In the genomic region with DNA sequence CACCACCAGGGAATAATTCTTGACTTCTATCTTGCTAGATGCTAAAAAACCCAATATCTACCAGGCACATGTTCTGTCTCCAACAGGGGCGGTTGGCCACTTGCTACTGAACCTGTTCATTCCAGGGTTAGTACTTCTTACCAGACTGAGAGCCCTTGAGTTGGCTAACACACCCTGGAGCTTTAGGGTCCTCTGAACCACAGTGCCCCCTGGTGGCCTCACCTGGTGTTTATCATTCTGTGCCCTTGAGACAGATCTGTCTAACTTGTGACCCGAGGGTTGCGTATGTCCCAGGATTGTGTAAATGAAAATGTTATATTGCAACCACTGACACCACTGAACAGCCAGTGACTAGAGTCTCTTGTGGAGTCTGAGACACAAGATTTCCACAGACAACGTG, we compare ENCODE assay signal across 8 mouse cellular contexts. TPM values are rescaled to one million over a fixed set of nuclear protein-coding genes. Genes with fewer than 3 reads are reported as not detected.
A peak's percentile ranks its signal among the peaks of the same experiment; 100 is the strongest.
DNase-seq lines count a peak whose midpoint lies in the region; TF ChIP-seq lines count a peak whose summit lies in the region.
"Had no signal": no experiment of that assay in that cellular context is flagged by ENCODE, and none has a peak within 500 bp of the region (broad histone marks: within the 10 kb centered on the region; RNA-seq: fewer than 3 reads in every experiment).

No protein-coding gene starts in this region.

- H3K4me1 ChIP-seq in MEL (ENCODE audit: control insufficient read depth in 1 of 2, insufficient read depth in 2 of 2, low read length in 2 of 2): no peaks in the 10 kb centered on the region
- H3K4me1 ChIP-seq in cerebellum, adult 2 months (ENCODE audit: control insufficient read depth, insufficient read depth, low read length): no peaks in the 10 kb centered on the region
- no peaks in the 10 kb centered on the region for H3K4me1 ChIP-seq in spleen, adult 2 months (ENCODE audit: control insufficient read depth, insufficient read depth, insufficient read length)

- TF ChIP-seq CTCF in C2C12 (IDR thresholded peaks at IDR 0.05; ENCODE audit: control insufficient read depth, insufficient read depth, insufficient read length): peak; percentile 44
- TF ChIP-seq CTCF in MEL (IDR thresholded peaks at IDR 0.05 in 2 of 3, conservative IDR thresholded peaks at IDR 0.05 in 1 of 3; ENCODE audit: control insufficient read depth in 1 of 3, insufficient read depth in 1 of 3, low read depth in 2 of 3, low read length in 3 of 3, poor library complexity in 1 of 3, severe bottlenecking in 1 of 3): peak; percentile 85 to 87 (median 85)
- peak; percentile 68 for TF ChIP-seq CTCF in cerebellum, adult 2 months (IDR thresholded peaks at IDR 0.05; ENCODE audit: borderline replicate concordance, insufficient read depth, low read depth, low read length)
- peak; percentile 64; the same call in 1 of the 2 replicates for TF ChIP-seq CTCF in spleen, adult 2 months (IDR thresholded peaks at IDR 0.05; ENCODE audit: extremely low read depth, insufficient read depth, insufficient read length, insufficient replicate concordance)

- H3K36me3 ChIP-seq in C2C12 (ENCODE audit: control insufficient read depth, insufficient read depth): no peaks in the 10 kb centered on the region
- no peaks in the 10 kb centered on the region for H3K36me3 ChIP-seq in MEL (ENCODE audit: control insufficient read depth in 1 of 2, insufficient read depth in 2 of 2, low read length in 2 of 2)
- peaks cover 45% of the 10 kb centered on the region for H3K36me3 ChIP-seq in spleen, adult 2 months (ENCODE audit: control insufficient read depth, insufficient read depth, low read length)
- H3K36me3 ChIP-seq: liver, embryonic 15.5 days had no signal

- H3K4me3 ChIP-seq in C2C12 (ENCODE audit: insufficient read depth, poor library complexity, severe bottlenecking): no peak overlapping the region
- no peak overlapping the region for H3K4me3 ChIP-seq in MEL (ENCODE audit: control insufficient read depth in 1 of 2, insufficient read depth in 1 of 2, low read depth in 2 of 2, low read length in 2 of 2)
- H3K4me3 ChIP-seq in cerebellum, adult 2 months (replicated peaks; ENCODE audit: insufficient read depth, low read depth, low read length): no peak overlapping the region
- no peak overlapping the region for H3K4me3 ChIP-seq in spleen, adult 2 months (ENCODE audit: extremely low read depth, insufficient read depth, insufficient read length)
- H3K4me3 ChIP-seq: liver, embryonic 15.5 days had no signal

- H3K79me3 ChIP-seq in C2C12 (ENCODE audit: low read depth): no peaks in the 10 kb centered on the region

- H3K9me3 ChIP-seq in MEL (replicated peaks; ENCODE audit: insufficient read depth, low read length): no peaks in the 10 kb centered on the region
- H3K9me3 ChIP-seq: liver, embryonic 15.5 days had no signal

- H3K9ac ChIP-seq in MEL (ENCODE audit: control insufficient read depth, low read depth, low read length, poor library complexity, severe bottlenecking): no peak overlapping the region
- H3K9ac ChIP-seq: liver, embryonic 15.5 days had no signal

- no peak for TF ChIP-seq POLR2A in MEL (IDR thresholded peaks at IDR 0.05; ENCODE audit: control insufficient read depth in 1 of 2, insufficient read depth in 1 of 2, low read depth in 1 of 2, low read length in 2 of 2, poor library complexity in 1 of 2)
- TF ChIP-seq POLR2A in cerebellum, adult 2 months (IDR thresholded peaks at IDR 0.05; ENCODE audit: borderline replicate concordance, insufficient read depth, low read length): no peak
- TF ChIP-seq POLR2A in spleen, adult 2 months (IDR thresholded peaks at IDR 0.05; ENCODE audit: low read depth, low read length): no peak

- peak; percentile 75 for DNase-seq in MEL (ENCODE audit: low read depth, low spot score)
- DNase-seq in cerebellum, adult 2 months: peak; percentile 20 to 48
- DNase-seq in gastrocnemius, postnatal 10 days: peak; percentile 71
- DNase-seq in layer of hippocampus, adult 9-11 months: peak; percentile 60
- peak; percentile 78 to 86 for DNase-seq in lung, postnatal 4 days
- peak; percentile 56 to 81 for DNase-seq in spleen, adult 2 months (ENCODE audit: low read depth in 1 of 2, low spot score in 2 of 2)

- no peak overlapping the region for H3K27ac ChIP-seq in MEL (ENCODE audit: control insufficient read depth, low read depth, low read length)
- H3K27ac ChIP-seq in cerebellum, adult 2 months (ENCODE audit: insufficient read depth, low read length): no peak overlapping the region
- H3K27ac ChIP-seq in spleen, adult 2 months (ENCODE audit: insufficient read depth, low read length): no peak overlapping the region
- H3K27ac ChIP-seq: liver, embryonic 15.5 days had no signal

- peak; percentile 77 for TF ChIP-seq RAD21 in MEL (IDR thresholded peaks at IDR 0.05; ENCODE audit: low read depth, low read length)

- no peak for TF ChIP-seq EP300 in MEL (IDR thresholded peaks at IDR 0.05; ENCODE audit: low read depth in 1 of 2, low read length in 2 of 2)

- WGBS in cerebellum, adult 2 months: 60% methylated on average over 4 of the region's 4 CpGs
- WGBS in spleen, adult 2 months: 57% methylated on average over 4 of the region's 4 CpGs

- H3K79me2 ChIP-seq in C2C12 (ENCODE audit: control insufficient read depth, insufficient read depth): no peaks in the 10 kb centered on the region
- H3K79me2 ChIP-seq in MEL (ENCODE audit: control insufficient read depth, insufficient read depth, low read length, poor library complexity): no peaks in the 10 kb centered on the region

- H3ac ChIP-seq in C2C12 (ENCODE audit: control insufficient read depth, insufficient read length, low read depth): no peak overlapping the region

- H3K27me3 ChIP-seq in C2C12 (ENCODE audit: control insufficient read depth, insufficient read depth, insufficient read length) (peaks cover 4% of the 10 kb centered on the region), MEL (ENCODE audit: control insufficient read depth in 1 of 2, insufficient read depth in 2 of 2, low read length in 2 of 2) (no peaks in the 10 kb centered on the region)
- no peaks in the 10 kb centered on the region for H3K27me3 ChIP-seq in cerebellum, adult 2 months (ENCODE audit: control insufficient read depth, insufficient read depth, low read length)
- no peaks in the 10 kb centered on the region for H3K27me3 ChIP-seq in spleen, adult 2 months (ENCODE audit: control insufficient read depth, insufficient read depth, low read length)
- H3K27me3 ChIP-seq: liver, embryonic 15.5 days had no signal

TF ChIP-seq in C2C12, 6 proteins besides CTCF, POLR2A, EP300 and RAD21:
- no peak for TF ChIP-seq MYOD1 (IDR thresholded peaks at IDR 0.05; ENCODE audit: control insufficient read depth, insufficient read length, low read depth)
- no peak for TF ChIP-seq CEBPB (IDR thresholded peaks at IDR 0.05; ENCODE audit: low read depth)
- TF ChIP-seq MAX (IDR thresholded peaks at IDR 0.05): no peak
- TF ChIP-seq MYOG (IDR thresholded peaks at IDR 0.05; ENCODE audit: control insufficient read depth, extremely low read depth, insufficient read length): no peak
- TF ChIP-seq USF1 (IDR thresholded peaks at IDR 0.05; ENCODE audit: low read depth): no peak
- TF ChIP-seq FOSL1 (IDR thresholded peaks at IDR 0.05; ENCODE audit: insufficient read depth, low read length, poor library complexity, severe bottlenecking): no peak

TF ChIP-seq in MEL, 35 proteins besides CTCF, POLR2A, EP300 and RAD21:
- no peak for TF ChIP-seq ZMIZ1 (IDR thresholded peaks at IDR 0.05; ENCODE audit: low read depth, low read length)
- TF ChIP-seq SMC3 (IDR thresholded peaks at IDR 0.05; ENCODE audit: low read depth, low read length): peak; percentile 89
- TF ChIP-seq ZC3H11A (IDR thresholded peaks at IDR 0.05; ENCODE audit: low read depth, low read length): peak; percentile 69

RNA-seq across cellular contexts. Expression of a gene that starts 41.1 kb away (rescaled TPM):
- polyA plus RNA-seq in C2C12 (2012; fragmentation: generic; extraction: Trizol): 0.50 TPM
- total RNA-seq in MEL (2012; rRNA removed): 13.3 and 14.4 TPM in 2 replicates
- 10 to 100 TPM in 1 of 2 experiments, not detected in 1; 23.8 TPM for polyA plus RNA-seq in MEL (2012; ENCODE audit: insufficient read depth in 1 of 2, insufficient read length in 2 of 2, low read depth in 1 of 2, low replicate concordance in 2 of 2, missing spikeins in 1 of 2)
- polyA plus RNA-seq in cerebellum, adult 2 months (2012; rRNA removed): 0.68 and 0.77 TPM in 2 replicates
- 1 to 10 TPM; 3.2 to 5.8 TPM for total RNA-seq in gastrocnemius, postnatal 10 days (2021)
- polyA plus RNA-seq in spleen, adult 2 months (2012; rRNA removed): 119 and 126 TPM in 2 replicates
